Mouse (Mus musculus) thymus, adult 18-20 months (tissue): ENCODE data around the gene Gm5737.

Source experiments
- DNase-seq, 2 experiments: peaks; one replicate each; pipeline ENCODE4 v3.0.0; 2022; ENCODE audit warnings: mixed read lengths in 2 of 2

Gm5737 gene

DNA sequence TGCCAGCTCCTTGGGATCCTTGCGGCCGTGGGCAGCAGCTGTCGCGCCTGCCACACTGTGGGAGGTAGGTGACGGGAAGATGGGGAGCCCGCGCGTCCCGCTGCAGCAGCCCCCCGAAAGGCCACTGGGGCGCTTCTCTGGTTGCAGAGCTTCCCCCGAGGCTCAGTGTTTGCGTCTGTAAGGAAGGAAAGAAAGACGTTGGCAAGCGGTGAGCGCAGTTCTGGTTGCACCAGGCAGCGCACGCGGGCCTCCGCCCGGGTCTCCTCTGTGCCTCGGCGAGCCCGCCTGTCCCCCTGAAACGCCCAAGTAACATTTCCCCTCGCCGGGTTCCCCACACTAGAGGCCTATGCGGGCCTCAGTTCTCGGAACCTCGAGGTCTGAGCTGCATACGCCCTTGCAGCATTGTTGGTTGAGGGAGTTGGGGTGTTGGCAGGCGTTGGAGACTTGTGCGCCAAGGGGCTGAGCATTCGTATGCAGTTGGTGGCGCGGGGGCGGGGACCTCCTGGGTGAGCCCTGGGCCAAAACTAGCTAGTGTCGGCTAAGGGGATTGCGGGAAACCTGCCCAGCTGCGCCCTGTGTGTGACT lies 31.0 kb downstream of the Gm5737 start:
- peak; percentile 72 to 75 for DNase-seq

DNA sequence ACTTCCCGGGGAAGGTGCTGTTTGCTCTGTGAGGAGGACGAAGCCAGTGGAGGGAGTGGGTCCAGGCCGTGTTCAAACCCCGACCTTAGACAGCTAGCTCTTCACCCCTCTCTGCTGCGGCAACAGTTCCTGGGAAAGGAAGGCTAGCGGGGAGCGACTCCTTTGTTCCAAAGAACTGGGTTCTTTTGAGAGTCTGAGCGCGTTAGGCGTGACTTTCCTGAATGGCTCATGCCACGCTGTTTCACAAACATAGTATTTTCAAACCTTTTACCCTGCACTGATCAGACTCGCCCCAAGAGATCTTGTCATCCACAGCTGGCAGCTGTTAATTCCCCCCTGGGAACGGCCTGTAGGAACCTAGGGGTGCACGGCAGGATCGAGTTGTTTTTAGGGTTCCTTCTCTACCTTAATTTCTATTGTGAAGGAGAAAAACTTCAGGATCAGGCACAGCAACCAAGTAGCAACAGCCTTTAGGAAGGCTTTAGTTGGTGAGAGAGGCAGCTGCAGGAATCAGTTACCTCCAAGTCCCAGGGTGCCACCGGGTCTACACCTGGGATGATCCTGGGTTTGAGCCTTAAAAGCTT lies 31.8 kb downstream of the Gm5737 start:
- DNase-seq: no peak

DNA sequence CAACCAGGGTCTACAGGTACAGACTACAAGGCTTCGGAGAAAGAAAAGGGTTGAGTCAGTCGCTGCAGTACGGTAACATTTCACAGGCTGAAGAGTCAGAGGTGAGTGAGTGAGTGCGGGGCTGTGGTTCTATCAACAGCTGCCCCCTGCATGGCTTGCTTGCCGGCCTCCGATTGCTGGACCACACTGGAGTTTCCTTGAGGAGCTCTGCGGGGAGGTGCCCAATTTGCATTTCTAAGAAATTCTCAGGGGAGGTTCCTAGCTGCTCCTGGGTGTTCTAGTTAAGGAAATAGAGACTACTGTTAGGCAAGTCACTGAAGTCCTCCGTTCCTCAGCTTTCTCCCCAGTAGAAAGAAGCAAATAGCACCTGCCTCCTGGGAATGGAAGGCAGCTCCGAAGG lies 32.5 kb downstream of the Gm5737 start:
- DNase-seq: no peak

DNA sequence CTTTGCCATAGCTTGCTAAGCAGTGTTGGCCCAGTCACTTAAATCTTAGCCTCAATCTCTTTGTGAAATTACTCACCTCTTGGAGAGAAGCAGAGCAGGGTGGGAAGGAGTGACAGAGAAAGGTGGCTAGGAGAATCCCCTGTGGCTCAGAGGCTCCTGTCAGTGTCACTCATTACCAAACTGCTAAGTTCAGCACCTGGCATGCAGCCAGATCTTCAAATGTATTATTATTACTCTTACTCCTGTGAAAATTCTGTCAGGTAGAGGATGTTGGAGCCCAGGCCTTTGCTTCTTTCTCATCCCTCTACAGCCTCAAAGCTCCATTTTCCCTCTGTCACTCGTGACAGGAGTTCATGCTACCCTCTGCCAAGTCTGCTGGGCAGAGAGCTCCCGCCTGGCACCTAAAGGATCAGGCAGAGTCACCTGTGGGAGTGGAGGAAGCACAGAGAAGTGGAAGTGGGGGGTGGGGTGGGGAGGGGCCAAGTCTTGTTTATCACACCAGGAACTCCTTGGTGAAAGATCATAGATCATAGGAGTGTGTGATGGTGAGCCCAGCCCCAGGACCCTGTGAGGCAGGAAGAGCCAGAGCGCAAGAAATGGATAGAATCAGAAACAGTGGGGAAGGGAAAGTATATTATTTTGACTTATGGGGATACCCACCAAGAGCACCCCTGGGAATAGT lies 36.8 kb downstream of the Gm5737 start:
- no peak for DNase-seq

DNA sequence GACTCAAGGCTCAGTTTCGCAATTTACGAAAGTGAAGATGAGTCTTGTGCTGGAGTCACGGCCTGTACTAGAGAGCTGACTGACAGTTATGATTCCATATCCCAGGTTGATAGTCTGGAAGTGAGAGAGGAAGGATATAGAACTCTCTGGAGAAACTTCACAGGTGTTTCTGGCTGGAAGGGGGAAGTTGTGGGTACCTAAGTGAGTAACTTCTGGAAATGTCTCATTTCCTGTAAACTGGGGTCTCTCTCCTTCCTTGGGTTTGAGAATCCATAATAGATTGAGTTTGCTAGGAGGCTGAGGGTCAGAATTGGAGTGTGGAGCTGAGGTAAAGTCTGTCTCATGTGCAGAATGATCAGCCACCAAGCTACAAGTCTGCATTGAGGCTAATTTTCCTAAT lies 38.0 kb downstream of the Gm5737 start:
- no peak for DNase-seq

DNA sequence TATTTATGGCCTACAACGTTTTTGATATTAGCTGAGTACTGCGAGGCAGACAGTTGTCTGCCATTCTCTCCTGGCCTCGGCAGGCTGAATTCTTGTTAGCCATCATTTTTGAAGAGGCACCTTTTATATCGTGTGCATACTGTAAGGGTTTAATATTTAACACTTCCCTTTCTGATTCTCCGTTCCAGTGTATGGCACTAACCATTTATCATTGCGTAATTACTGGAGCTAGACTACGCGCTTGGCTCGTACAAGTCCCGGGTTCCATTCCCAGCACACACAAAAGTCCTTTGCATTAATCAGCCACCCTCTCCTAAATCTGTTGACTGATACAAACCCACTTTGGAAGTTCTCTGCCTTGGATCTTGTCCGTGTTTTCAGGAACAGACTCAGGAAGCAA lies 47.7 kb downstream of the Gm5737 start:
- no peak for DNase-seq

DNA sequence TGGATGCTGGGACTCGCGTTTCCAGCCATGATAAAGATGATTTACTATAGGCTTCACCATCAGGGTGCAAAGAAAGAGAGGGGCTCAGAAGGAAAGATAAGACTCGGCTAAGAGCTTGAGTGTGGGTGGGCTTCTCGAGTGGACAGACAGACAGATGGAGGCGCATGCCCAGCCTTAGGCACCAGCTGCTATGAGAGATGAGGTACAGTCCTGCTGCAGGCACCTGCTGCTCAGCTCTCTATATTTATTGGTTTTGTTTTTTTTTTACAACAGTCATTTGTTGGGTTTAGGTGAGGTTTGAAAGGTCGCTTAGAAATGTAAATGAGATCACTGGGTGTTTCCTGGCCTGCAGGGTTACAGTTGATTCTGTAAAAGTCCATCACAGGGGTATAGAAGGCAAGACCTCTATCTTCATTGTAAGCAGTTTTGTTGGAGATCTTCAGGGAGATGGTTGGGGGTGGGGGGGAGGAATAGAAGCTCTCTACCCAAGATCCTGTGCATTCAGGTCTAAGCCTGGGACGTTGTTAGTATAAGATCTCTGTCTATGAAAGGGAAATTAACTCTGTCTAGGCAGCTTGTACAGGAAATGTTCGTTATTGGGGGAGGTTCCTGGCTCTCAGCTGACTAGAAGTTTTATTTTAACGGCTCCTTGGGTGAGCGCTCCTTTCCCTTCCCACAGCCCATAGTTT lies 48.8 kb downstream of the Gm5737 start:
- no peak for DNase-seq

DNA sequence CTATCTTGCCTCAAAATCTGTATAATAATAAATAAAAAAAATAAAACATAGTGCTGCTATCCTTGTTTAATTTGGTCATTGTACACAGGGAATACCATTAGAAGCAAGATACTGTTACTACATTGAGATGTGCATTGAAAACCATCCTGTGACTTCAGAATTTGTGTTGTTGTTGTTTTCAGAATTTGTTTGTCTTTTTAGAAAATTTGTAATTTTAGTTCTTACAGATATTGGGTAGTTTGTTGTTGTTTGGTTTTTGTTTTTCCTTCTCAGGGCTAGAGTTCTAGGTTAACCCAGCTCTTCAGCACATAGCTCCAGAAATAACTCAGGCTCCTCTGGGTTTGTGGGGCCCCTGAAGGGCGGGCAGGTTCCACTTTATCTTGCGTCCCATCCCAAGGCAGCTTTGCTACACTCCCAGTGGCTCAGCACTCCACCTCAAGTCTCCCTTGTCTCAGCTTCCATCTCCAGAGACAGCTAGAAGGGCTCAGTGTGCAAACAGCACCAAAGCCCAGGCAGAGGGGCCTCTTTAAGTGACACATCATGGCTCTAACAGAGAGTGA lies 49.4 kb downstream of the Gm5737 start:
- no peak for DNase-seq

DNA sequence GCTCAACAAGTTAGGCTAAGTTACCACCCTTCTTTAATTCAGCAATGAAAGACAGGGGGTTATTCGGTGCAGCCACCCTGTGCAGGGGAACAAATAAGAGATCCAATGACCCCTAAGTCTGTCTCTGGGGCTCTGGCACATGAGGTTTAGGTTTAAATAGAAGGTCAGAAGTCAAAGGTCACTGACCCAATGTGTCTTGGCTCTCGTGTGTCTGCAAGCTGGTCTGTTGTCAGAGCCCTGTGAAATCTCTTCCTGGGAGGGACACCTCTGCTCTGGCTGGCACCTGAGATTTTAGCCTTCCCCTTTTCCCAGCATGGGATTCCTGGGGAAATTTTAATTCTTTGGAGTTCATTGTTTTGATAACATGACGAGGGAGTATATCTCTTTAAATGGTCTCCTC lies 50.0 kb downstream of the Gm5737 start:
- DNase-seq: no peak

DNA sequence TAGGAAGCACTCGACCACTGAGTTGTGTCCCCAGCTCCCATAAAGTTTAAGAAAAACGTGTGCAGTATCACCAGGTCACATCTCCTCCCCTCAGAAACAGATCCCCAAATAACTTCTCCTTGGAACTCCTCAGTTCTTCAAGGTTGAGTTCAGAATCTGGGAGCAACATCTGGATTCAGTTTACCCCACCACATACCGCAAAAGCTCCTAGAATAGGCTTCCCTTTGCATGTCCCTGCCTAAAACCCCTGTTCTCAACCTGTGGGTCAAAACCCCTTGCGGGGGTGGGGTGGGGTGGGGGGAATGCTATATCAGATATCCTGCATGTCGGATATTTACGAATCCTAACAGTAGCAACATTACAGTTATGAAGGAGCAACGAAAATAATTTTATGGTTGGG lies 50.5 kb downstream of the Gm5737 start:
- no peak for DNase-seq

DNA sequence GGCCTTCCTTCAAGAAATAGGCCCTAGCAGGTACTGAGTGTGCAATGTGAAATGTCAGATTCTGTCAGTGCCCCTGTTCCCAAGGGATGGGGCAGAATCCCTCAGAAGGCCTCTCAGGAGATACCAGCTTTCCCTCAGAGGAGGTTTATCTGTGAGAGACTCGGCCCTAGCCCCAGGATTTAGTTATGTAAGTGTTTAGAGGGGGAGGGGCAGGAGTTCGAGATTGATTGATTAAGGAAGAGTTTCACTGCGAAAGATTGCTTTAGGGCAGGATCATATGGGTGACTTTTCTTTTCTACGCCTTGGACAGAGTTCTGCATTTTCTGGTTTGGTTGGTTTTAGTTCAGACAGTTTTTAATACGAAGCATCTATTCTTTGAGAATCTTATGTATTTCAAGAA lies 51.3 kb downstream of the Gm5737 start:
- no peak for DNase-seq

DNA sequence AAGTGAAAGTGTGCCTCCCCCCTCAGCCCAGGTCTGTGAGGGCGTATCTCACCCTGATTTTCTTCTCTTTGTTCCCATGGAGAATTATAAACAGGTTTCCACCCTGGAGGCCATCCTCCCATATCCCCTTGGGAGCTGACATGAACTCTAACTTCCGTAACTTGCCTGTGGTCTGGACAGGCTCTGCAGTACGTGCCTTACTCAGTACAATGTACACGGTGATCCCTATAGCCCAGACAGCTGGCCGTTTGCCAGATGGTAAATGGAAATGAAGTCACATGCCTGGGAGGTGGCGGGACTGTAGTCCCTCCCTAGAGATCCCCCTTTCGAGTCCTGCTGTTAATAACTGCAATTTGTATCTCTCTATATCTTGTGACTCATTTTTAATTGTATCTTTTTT lies 52.9 kb downstream of the Gm5737 start:
- no peak for DNase-seq

DNA sequence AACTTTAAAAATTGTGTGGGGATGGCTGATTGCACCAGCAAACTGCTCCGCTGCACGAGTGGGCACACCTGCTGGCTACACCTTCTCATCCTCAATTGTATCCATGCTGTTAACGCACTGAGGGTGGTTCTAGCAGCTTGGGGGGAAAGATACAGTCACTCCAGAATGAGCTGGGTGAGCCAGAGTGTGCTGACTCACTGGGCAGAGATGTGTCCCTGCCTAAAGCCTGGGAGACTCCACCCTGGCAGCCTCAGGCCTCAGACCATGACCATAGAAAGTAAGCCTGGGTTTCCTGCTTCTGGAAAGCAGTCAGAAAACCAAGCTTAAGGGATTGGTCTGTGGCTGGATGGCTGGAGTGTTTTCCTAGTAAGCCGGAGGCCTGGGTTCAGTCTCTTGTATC lies 53.7 kb downstream of the Gm5737 start:
- DNase-seq: no peak

DNA sequence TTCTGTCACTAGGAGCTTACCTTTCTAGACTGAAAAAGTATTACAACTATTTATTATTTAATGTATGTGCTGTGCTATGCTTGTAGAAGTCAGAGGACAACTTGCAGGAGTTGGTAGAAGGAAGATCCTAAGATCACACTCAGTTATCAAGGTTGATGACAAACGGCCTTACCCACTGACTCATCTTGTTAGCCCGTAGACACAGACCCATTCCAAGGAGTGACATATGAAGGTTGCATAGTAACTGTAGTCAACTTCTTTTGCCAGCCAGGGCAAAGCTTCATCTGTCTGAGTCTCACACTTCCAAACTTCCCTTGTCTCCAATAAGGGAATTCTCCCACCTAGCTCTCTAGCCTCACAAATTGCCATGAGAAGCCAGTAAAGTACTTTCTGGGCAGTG lies 54.5 kb downstream of the Gm5737 start:
- no peak for DNase-seq

DNA sequence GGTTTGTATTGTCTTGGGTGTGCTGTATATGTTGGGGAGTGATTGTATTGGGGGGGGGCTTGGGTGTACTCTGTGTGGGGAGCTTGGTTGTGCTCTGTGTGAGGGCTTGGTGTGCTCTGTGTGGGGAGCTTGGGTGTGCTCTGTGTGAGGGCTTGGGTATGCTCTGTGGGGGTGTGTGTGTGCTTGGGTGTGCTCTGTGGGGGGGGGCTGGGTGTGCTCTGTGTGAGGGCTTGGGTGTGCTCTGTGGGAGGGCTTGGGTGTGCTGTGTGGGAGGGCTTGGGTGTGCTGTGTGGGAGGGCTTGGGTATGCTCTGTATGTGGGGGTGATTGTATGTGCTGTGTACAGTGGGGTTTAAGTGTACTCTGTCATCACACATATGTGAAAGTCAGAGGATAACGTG lies 55.6 kb downstream of the Gm5737 start:
- no peak for DNase-seq

DNA sequence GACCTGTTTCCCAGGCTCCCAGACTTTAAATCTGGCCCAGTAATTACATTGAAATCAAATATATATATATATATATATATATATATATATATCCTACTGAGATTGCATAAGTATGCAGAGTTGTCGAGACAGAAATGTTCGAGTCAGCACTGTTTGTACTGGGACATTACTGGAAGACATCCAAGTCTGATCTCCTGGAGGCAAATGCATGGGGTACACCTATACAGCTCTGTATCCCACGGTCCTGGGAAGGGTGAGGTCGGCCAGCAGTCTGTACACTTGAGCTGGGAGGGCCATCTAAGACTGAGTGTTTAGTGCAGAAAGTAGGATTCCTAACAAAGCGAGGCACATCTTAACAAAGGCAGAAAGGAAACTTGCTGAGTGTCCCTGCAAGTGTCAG lies 57.7 kb downstream of the Gm5737 start:
- no peak for DNase-seq

DNA sequence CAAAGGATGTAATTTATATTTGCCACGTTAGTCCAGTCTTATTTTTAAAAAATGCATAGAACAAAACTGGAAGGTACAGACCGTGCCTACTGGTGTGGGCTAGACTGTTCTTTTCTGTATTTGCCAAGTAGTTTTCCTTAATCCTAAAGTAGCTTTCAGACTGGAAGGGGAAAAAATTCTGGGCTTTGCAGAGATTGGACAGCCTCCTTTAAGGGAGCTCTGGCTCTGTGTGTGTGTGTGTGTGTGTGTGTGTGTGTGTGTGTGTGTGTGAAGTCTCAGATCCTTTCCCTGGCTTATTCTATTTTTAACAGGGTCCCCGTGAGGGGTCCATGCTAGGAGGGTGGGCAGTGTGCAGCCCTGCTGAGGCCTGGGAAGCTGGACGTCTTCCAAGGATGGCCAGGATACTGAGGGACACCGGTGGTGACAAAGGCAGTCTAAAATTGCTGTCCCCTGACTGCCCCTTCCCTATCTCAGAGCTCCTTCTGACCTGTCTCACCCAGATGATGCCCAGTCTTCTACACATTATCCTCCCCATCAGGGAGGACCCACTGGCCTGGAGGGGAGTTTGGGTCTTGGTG lies 58.4 kb downstream of the Gm5737 start:
- DNase-seq: no peak

DNA sequence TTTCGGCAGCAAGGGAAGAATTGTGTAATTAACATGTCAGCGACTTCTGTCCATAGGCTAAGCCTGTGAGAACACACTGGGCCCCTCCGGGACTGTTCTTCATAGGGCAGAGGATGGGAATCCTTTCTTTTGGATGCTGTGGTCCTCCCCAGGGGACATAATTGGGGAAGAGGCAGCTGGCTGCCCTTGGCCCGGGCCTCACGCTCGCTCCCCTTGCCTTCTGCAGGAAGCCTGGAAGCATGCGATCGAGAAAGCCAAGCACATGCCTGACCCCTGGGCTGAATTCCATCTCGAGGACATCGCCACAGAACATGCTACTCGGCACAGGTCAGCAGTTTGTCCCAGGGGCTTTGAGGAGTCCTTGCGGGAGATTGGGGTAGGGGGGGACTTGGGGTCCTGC lies 60.9 kb downstream of the Gm5737 start:
- no peak for DNase-seq

DNA sequence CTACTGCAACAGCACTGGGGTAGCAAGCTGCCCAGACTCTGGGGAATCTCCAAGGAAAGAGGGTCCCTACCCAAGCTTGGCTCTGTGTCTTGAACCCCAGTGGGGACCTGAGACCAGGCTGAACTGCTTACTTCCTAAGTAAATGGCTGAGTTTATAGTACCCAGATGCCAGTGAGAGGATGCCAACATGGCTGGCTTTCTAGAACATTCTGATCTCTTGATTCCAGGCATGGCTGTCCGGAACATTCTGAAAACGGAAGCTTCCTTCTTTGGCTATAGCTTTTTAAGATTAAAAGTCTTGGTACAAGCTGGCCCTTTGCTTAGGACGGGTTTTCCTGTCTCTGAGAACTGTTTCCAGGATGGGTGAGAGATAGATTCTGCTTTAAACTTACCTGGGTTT lies 61.9 kb downstream of the Gm5737 start:
- no peak for DNase-seq

DNA sequence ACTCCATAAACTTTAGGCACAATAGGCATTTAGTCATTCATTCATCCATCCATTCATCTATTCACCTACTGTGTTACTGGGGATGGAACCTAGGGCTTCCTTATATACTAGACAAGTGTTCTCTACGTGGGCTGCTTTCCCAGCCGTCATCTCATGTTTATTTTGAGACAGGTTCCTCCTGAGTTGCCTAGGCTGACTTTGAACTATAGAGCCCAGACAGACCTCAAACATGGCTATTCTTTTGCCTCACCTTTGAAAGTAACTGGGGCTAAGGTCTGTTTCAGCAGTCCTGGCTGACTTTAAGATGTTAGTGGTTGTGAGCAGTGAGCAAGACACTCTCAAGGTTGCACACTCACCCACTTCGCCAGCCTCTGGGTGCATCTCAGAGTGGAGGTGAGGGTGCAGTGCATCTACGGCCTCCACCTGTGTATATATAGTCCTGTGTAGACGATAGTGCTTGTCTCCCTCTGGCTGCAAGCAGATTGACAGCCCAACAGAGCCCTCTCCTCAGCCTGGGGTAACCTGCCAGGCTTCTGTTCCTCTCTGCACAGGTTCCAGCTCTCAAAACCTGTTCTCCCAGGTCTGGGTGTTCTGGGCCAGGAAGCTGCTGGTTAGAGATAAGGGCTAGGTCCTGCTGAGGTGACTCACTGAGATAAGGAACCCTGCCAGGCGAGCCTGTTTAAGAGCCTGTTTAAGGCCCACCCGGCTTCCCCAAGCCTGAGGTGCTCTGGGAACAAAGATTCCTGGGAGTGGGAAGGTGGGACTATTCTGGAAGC lies 62.8 kb downstream of the Gm5737 start:
- no peak for DNase-seq

DNA sequence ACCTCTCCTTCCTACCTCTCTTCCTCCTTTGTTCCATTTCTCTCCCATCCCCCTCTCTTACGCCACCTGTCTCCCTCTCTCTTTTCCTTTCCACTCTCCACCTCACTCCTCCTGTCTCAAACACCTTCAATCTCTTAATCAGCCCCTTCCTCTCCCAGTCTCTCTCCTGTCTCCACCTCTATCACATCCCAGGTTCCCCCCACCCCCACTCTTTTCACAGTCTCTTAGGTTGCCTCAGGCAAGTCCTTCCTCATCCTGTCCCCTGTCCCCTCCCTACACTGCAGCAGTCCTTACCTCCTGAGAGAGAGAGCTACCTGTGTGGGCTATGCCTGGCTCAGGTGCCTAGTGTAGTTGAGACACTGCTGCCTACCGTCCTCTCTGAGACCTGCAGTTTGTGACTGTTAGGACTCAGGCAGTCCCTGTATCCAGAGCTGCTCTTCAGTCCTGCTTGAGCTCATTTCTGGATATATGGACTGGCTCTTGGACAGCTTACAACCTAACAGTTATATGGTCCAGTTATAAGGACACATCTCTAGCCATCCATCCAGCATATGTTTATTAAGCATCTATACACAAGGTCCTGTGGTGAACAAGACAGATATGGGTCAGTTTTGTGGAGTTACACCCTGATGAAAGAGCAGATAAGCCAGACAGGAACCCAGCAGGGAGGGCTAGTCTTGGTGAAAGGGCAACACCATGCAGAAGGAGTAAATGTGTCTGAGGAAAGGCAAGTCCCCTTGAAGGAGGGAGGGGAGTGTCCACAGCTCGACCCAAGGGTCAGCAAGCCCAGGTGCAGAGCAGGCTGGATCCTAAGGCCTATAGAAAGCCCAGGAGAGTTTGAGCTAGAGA lies 63.6 kb downstream of the Gm5737 start:
- DNase-seq: no peak

DNA sequence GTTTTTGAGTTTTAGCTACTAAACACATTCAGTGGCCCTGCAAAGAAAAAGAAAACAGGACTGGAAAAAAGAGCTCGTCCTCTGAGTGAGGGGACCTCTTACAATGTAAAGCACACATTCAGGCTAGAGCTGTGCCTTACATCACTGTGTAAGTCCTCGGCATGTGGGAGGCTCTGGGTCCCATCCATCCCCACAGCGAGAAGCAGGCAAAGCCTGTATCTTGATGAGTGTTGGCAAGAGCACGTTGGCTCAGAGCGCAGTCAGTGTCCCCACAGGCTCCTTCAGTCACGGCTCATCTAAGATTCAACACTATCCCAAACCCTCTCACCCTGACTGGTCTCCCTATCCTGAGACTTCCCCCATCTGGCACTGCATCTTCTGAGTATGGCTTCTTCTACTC lies 66.1 kb downstream of the Gm5737 start:
- DNase-seq: no peak
